Mouse (Mus musculus) adrenal gland, adult (tissue): ENCODE measurements around the gene Olfr1242.

ENCODE experiments used
- DNase-seq, 2 experiments: peaks; one replicate each; pipeline ENCODE4 v3.0.0; 2022 to 2023; ENCODE audit warnings: low spot score in 1 of 2; ENCODE audit not compliant: inconsistent age in 2 of 2

Olfr1242 gene

GRCm38 (mm10) chr2:89498235-89498634 lies at the start of gene Olfr1242:
TSS of gene Olfr1242 (minus strand) at chr2:89498335.
- no peak for DNase-seq

GRCm38 (mm10) chr2:89544516-89544915 lies 46.4 kb upstream of the Olfr1242 start:
- DNase-seq = no peak

- no peak for DNase-seq
These were observed 41.8 kb upstream of the Olfr1242 start for GRCm38 (mm10) chr2:89539923-89540322.

GRCm38 (mm10) chr2:89531387-89531786 lies 33.3 kb upstream of the Olfr1242 start, which contains the start of gene Olfr1243:
TSS of gene Olfr1243 (minus strand) at chr2:89531487.
- DNase-seq = no peak

GRCm38 (mm10) chr2:89487026-89487425 lies 11.1 kb downstream of the Olfr1242 start, which contains the start of gene Olfr1241:
TSS of gene Olfr1241 (minus strand) at chr2:89487126.
- no peak for DNase-seq

- no peak for DNase-seq
These were observed 55.2 kb downstream of the Olfr1242 start, which contains the start of gene Olfr1240 for GRCm38 (mm10) chr2:89442900-89443299. TSS of gene Olfr1240 (minus strand) at chr2:89443000.
